Mouse (Mus musculus): Measurements from ENCODE around the gene Ier3.

GRCm38 (mm10) chr17:35864832-35865353, 43.4 kb downstream of the Ier3 start:
- TF ChIP-seq POLR2A (IDR thresholded peaks at IDR 0.05; ENCODE audit: borderline replicate concordance, extremely low read depth, insufficient read depth, insufficient read length, poor library complexity, severe bottlenecking) (no peak), CTCF (IDR thresholded peaks at IDR 0.05; ENCODE audit: borderline replicate concordance, extremely low read depth, insufficient read depth, insufficient read length) (no peak)
